Mouse (Mus musculus): Measurements from ENCODE around the gene Zbed5.
"Not testable (repeated sequence)": the region's sequence is repeated elsewhere in the genome, so short reads cannot be mapped to it uniquely, and the experiment has no call there.

DNA sequence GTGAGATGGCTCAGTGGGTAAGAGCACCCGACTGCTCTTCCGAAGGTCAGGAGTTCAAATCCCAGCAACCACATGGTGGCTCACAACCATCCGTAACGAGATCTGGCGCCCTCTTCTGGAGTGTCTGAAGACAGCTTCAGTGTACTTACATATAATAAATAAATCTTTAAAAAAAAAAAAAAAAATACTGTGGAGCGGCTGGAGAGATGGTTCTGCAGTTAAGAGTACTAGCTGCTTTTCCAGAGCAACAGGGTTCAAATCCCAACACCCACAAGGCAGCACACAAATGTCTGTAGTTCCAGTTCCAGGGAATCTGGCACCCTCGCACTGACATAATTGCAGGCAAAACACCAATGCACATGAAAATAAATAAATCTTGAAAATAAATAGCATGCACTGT, 5.1 kb upstream of the Zbed5 start:
- TF ChIP-seq POLR2A (IDR thresholded peaks at IDR 0.05; ENCODE audit: borderline replicate concordance, control insufficient read depth, low read depth, low read length); CTCF (IDR thresholded peaks at IDR 0.05; ENCODE audit: control insufficient read depth, insufficient read depth, low read length): not testable (repeated sequence)
